Mouse (Mus musculus) forebrain, embryonic 11.5 days (tissue): ENCODE results near the gene St6galnac6. TPM values are rescaled to one million over a fixed set of nuclear protein-coding genes. Genes with fewer than 3 reads are reported as not detected.

ENCODE experiments used
- microRNA counts: library from miRNA; unstranded; fragments of <30 nt; microRNA quantifications from one replicate; lab custom pipeline; 2015
- microRNA-seq: library from miRNA; unstranded; fragments of <30 nt; microRNA quantifications from one replicate; pipeline ENCODE4, GENCODE M21; 2016; ENCODE audit not compliant: insufficient number of aligned reads
- polyA plus RNA-seq: library from polyadenylated mRNA; unstranded; fragments of >200 nt; fragmentation: Nextera tagmentation; extraction: Ambion mirVana; gene quantifications from 2 replicates; pipeline ENCODE4 v1.2.1, GENCODE M21; 2014

St6galnac6 gene
- polyA plus RNA-seq, 1 experiment from 2014 or later: 5.1 TPM

MicroRNAs encoded within 50 kb of the gene (microRNA counts, 519-probe panel; counts per million panel counts)
- 31.2 counts per million for microRNA mmu-miR-1954 (lab: Ali Mortazavi, UCI)

Small RNA genes within 50 kb of the gene (microRNA-seq; reads per million reads assigned to microRNA genes)
- not detected for gene Mir1954

Other genes starting within 250 kb of the St6galnac6 start
- 62.6 and 69.0 TPM in 2 replicates for gene Ciz1, start 247.4 kb upstream of the St6galnac6 start, polyA plus RNA-seq
- 12.4 and 12.8 TPM in 2 replicates for gene Dnm1, start 246.4 kb upstream of the St6galnac6 start, polyA plus RNA-seq
- gene 1110008P14Rik, start 217.8 kb upstream of the St6galnac6 start, polyA plus RNA-seq: 37.7 and 45.4 TPM in 2 replicates
- gene Lcn2, start 211.5 kb upstream of the St6galnac6 start, polyA plus RNA-seq: 0.28 TPM in 1 of 2 replicates, not detected in the other
- 28.0 and 29.4 TPM in 2 replicates for gene Ptges2, start 203.8 kb upstream of the St6galnac6 start, polyA plus RNA-seq
- gene Naif1, start 149.3 kb upstream of the St6galnac6 start, polyA plus RNA-seq: 6.6 and 7.1 TPM in 2 replicates
- gene Slc25a25, start 148.3 kb upstream of the St6galnac6 start, polyA plus RNA-seq: 25.9 and 26.6 TPM in 2 replicates
- 10.4 and 10.6 TPM in 2 replicates for gene Fam102a, start 64.4 kb upstream of the St6galnac6 start, polyA plus RNA-seq
- 98.9 and 102 TPM in 2 replicates for gene Dpm2, start 28.9 kb upstream of the St6galnac6 start, polyA plus RNA-seq
- 1.8 and 2.3 TPM in 2 replicates for gene Pip5kl1, start 24.9 kb upstream of the St6galnac6 start, polyA plus RNA-seq
- gene 9430097D07Rik, start 24.0 kb upstream of the St6galnac6 start, polyA plus RNA-seq: 0.35 TPM in 1 of 2 replicates, not detected in the other
- gene St6galnac4, start 12.6 kb upstream of the St6galnac6 start, polyA plus RNA-seq: 15.4 and 16.7 TPM in 2 replicates
- 18.9 and 20.6 TPM in 2 replicates for gene Ak1, start 22.0 kb downstream of the St6galnac6 start, polyA plus RNA-seq
- 25.5 and 25.9 TPM in 2 replicates for gene Eng, start 46.9 kb downstream of the St6galnac6 start, polyA plus RNA-seq
- gene Fpgs, start 104.4 kb downstream of the St6galnac6 start, polyA plus RNA-seq: 21.9 and 22.3 TPM in 2 replicates
- 79.2 and 95.7 TPM in 2 replicates for gene Cdk9, start 113.4 kb downstream of the St6galnac6 start, polyA plus RNA-seq
- gene Sh2d3c, start 121.3 kb downstream of the St6galnac6 start, polyA plus RNA-seq: 33.2 and 33.7 TPM in 2 replicates
- gene 6330409D20Rik, start 141.3 kb downstream of the St6galnac6 start, polyA plus RNA-seq: 2.1 and 2.3 TPM in 2 replicates
- gene Tor2a, start 157.5 kb downstream of the St6galnac6 start, polyA plus RNA-seq: 56.8 and 68.3 TPM in 2 replicates
- 0.80 and 0.84 TPM in 2 replicates for gene Ttc16, start 175.9 kb downstream of the St6galnac6 start, polyA plus RNA-seq
- 3.3 and 4.6 TPM in 2 replicates for gene Ptrh1, start 176.1 kb downstream of the St6galnac6 start, polyA plus RNA-seq
- 0.33 and 0.87 TPM in 2 replicates for gene Cfap157, start 184.7 kb downstream of the St6galnac6 start, polyA plus RNA-seq
- gene Stxbp1, start 247.5 kb downstream of the St6galnac6 start, polyA plus RNA-seq: 44.0 and 44.6 TPM in 2 replicates